Mouse (Mus musculus): ENCODE results near the gene Ppm1n.

- TF ChIP-seq CTCF (IDR thresholded peaks at IDR 0.05; ENCODE audit: low read depth) (no peak), EP300 (IDR thresholded peaks at IDR 0.05; ENCODE audit: low read depth) (no peak)
Observed at GRCm38 (mm10) chr7:19321464-19321863, 41.6 kb upstream of the Ppm1n start.
